Mouse (Mus musculus): ENCODE data around the gene Prima1.

Prima1 gene

DNA sequence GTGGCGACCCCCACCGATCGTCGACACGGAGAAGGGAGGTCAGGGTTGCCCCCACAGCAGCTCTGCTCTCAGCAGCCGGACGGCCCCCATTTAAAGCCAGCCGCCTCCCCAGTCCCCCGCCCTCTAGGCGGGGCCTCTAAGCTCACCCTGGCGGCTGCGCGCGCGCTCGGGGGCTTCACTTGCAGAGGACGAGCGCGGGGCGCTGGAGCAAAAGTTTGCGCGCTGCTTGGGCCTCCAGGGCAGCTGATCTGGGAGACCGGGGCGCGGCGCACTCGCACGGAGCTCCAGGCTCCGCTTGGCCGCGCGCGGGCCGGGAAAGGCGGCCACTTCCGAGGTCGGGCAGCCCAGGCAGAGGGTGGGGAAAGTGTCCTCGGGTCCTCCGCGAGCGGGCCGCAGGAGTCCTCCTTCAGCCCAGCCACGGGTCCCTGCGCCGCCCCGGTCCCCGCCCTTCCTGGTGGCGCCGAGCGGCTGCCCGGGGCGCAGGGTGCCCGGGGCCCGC is at the start of gene Prima1:
Gene Prima1 (minus strand): TSS at position 68 of the 499 bp plus-strand sequence.
- peak; percentile 74 for DNase-seq (ENCODE audit: low spot score)

DNA sequence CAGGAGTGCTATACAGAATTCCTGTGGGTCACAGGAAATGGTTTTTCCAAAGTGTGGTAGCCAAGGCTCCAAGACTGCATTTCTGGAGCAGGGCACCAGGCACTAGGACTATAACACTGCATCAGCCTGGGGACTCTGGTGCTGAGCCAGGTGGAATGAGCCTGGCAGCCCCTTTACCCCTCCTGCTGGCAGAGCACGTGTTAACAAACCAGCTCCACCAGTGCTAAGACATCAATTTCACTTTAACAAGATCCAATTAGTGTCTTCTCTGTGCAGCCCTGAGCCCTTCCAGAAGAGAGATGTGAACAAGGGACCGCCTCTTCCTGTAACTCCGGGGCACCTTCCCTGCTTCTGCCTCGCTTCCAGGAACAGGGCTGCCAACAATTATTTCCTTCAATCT is 45.3 kb upstream of the Prima1 start:
- peak; percentile 62 for DNase-seq (ENCODE audit: low spot score)

DNA sequence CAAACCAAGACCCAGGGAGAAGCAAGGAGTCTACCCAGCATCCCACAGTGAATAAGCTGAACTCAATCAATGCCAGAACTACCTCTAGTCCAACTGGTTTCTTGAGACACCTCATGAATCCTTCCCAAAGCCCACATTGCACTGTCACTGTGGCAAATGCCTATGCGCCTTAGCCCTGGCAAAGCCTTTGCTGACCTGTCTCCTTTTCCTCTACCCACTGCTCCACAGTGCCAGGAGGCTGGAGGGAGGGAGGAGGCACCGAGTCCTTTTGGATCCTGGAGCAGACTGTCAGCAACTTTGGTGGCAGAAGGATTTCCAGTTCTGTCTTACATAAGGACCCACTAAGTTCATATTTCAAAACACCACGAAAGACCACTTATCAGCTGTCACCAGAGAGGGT is 41.5 kb upstream of the Prima1 start:
- DNase-seq (ENCODE audit: low spot score), result no peak

DNA sequence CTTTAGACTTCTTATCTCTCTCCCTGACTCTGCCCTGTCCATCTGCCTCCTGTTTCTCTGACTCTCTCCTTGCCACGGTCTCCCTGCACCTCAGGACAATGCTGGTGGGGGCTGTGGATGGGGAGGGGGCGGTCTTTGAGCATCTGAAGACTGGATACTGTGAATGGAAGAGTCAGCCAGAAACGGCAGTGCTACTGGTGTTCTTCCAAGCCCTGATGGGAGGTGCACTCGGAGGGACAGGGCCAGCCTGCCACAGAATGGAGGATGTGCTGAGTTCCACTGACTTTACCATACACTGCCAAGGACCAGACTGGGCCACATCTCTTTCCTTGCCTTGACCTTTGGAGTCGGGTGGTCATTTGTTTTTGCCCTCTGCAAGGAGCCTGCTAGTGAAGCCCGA is 41.0 kb upstream of the Prima1 start:
- DNase-seq (ENCODE audit: low spot score), result no peak

DNA sequence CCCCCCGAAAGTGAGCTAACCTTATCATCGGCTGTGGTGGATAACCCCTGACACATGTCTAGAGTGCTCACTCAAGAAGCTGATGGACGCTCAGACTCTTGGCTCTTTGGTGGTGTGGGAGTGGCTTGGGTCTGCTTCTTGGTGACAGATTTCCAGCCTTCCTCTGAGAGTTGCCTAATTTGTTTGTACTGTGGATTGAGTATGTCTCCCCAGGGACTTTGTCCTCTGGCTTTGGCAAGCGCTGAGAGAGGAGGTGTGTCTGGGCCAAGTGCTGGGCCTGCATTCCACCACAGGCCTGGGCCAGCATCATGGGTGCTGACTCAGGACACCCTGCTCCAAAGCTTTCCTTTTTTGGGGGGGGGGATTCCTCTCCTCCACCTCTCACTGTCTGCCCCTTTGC is 40.0 kb upstream of the Prima1 start:
- peak; percentile 73 for DNase-seq (ENCODE audit: low spot score)

DNA sequence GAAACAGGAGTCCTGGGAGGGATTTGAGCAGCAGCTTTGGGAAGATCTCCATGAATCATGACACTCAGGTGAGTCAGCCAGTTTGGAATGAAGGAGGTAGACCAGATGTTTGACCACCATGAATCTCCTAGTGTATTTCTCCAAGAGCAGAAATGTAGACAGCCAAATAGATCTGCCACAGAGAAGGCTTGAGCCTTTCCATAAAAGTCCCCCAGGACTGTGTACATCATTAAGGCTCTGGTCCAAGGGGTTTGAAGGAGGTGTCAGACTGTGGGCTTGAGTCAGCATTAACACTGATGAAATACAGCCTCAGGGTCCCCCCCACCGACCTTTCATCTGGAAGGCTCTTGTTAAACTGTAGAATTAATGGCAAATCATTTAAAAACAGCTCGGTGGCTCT is 39.5 kb upstream of the Prima1 start:
- DNase-seq (ENCODE audit: low spot score), result peak; percentile 6

DNA sequence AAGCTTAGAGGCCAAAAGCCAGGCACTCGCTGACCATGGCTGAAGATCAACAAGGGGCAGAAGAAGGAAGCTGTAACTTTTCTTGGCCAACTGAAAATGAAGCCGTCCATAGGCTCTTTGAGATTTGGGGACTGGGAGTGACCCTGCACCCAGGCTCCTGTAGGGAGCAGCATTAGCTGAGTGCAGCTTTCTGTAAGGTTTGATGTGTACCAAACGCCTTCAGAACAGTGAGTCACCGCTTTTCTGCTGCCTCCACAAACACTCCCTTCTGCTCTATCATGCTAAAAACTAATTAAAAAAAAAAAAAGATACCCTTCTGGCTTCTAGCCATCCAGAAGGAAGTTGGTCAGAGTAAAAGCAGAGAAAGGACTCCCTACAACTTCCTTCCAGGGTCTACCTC is 34.5 kb upstream of the Prima1 start:
- DNase-seq (ENCODE audit: low spot score), result peak; percentile 69

DNA sequence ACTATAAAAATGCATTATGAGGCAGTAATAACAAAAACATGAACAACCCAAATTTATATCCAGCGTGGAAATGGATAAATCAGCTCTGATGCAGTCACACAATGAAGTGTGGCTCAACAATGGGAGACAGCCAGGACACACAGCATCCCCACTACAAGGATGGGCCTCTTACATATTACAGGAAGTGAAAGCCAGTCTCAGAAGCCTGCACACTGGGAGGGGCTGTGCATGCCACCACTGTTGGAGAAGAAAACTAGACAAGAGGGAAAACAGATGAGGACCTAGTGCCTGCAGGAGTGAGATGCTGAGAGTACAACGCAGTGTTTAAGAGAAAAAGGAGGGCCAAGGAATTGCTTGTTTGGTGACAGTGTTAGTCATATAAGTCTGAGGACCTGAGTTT is 31.8 kb upstream of the Prima1 start:
- DNase-seq (ENCODE audit: low spot score), result no peak

DNA sequence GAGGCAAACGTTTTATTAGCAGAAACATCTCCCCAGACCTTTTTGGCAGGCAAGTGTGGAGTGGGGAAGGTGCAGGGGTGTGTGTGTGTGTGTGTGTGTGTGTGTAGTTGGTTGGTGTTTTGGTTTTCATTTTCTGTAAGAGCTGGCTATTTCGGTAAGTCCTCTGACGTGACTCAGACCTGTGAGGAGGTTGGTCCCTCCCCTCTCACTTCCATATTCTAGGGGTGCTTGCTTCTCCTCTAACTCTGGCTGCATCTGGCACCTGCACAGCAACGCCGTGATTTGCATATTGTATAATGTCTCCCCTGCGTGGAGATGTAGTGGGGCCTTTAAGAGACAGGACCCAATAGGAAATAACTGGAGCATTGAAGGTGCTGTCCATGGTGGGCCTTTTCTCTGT is 31.1 kb upstream of the Prima1 start:
- no peak for DNase-seq (ENCODE audit: low spot score)

DNA sequence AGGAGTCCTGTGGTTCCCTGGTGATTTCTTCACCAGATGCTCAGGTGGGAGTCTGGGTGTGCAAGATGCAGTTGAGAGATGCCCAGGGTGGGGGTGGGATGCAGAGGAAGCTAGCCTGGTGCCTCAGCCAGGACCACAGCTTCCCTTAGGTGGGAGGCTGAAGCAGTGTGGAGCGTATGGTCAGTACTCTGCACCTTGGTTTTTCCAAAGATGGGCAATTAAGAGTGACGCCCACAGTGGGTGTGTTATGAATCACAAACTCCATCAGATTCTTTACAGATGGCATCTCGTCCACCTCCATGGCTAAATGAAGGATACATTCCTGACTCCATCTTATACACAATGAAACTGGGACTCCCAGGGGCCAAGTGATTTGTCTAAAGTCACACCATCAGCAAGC is 30.2 kb upstream of the Prima1 start:
- no peak for DNase-seq (ENCODE audit: low spot score)

DNA sequence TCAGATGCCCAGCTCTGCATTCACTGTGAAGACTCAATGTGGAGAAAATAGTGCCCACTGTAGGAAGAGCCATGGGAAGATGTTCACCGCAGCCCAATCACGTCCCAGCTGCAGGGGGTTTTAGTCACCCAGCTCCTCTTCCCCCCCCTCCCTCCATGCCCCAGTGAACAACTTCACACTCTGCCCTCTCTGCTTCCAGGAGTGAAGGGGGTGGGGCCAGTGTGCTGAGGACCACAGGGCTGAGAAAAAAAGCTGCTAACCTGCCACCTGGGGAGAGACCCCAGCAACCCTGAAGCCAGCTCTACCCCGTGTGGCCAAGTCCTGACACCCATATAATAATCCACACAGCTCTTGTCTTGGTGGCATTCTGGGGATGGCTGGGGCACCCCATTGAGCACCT is 24.7 kb upstream of the Prima1 start:
- no peak for DNase-seq (ENCODE audit: low spot score)

DNA sequence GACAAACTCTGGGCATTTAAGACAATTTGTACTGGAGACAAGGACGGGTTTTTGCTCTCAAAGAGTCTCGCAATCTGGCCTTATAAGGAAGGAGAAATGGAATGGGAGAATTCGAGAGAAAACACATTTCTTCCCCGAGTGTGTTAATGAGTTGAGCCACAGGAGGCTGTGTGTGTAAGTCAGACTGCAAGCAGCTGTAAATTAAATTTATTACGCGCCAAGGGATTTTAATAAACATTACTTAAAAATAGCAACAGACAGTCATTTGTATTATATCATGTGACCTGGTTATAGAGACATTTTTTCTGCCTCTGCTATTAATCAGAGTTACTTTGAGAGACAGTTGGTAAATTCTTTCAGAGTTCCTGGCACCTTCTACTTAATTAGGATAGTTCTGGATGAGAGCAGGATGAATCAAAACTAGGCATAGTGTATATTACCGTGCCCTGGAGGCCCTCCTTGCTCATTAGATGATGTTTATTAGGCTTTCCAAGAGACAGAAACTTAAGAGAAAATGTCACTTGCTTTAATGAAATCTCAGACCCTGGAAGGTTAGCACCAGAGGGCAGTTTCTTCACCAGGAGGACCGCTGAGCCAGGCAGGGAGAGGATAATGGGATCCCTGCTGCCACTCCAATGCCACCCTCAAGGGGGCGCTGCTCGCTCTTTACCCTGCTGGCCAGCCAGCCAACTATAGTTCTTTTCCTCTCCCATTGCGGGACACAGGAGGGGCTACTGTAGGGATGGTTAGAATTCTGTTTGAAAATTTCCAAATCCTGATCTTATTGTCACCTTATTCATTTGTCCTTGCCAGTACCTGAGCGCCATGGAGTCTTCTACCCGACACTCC is 20.3 kb upstream of the Prima1 start:
- peak; percentile 12 for DNase-seq (ENCODE audit: low spot score)

DNA sequence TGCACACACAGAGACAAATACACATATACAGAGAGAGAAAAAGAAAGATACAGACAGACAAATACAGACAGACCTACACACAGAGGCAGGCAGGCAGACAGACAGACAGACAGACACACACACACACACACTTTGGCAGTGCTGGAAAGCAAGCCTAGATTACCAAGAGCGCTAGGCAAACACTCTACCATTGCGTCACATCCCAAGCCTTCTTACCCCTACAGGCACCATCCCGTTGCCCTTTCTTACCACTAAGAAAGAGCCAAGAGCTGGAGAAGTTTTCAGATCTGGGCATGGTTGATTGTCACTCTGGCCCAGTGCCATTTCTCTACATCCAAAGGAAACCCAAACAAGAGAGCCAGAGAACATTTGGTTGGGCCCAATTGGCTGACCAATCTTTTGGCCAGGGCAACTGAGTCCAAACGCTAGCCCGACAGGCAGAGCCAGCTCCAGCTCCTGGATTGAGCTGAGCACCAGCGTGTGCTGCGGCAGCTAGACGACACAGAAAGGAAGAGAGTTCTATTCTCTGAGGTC is 11.0 kb upstream of the Prima1 start:
- DNase-seq (ENCODE audit: low spot score), result no peak

DNA sequence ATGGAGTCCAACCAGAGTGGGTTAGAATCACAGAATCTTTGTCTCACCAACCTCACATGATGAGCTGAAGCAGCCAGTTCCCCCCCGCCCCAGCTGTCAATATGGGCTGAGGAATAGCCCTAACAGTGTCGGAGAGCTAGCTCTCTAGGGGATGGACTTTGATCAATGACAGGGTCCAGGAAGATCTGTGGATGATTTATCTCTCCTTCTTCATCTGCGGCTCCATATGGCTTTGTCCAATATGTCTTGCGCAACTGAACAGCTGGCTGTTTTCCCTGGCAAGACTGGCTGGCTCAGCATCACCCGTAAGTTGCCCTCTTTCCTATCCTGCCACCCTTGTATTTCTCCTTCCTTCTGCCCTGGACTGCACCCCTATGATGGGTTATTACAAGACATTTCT is 9.2 kb upstream of the Prima1 start:
- no peak for DNase-seq (ENCODE audit: low spot score)

DNA sequence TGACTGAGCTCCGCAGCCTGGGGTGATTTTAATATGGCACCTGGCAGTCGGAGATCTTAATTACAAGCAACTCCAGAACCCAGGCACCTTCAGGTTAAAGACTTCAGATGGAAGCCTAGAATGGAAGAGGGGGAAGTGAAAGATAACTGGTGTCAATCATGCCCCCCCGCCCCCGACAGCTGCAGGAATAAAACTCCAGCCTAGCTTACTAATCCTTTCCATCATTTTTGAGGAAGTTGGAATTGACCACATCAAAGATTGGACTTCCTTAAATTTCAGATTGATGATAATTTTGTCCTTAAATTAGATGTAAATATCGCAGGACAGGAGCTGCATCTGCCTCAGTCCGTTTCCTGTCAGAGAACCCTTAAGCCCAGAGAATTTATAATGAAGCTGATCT is 8.4 kb upstream of the Prima1 start:
- no peak for DNase-seq (ENCODE audit: low spot score)

DNA sequence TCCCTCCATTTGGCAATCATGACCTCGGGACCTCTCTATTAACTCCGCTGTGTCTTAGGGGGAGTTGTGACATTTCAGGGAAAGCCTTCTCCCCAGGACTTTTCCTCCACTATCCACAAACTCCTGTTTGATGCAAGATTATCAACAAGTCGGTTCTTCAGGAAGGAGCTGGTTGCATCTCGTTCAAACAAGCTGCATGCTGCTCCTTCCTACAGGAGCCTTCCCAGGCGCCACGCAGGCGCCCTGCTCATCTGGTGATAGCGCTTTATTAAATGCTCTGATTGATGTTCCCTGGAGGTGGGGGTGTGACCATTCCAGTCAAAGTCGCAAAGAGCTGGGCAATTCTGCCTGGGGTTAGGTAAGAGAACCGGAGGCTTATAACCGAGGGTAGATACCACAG is 1.1 kb upstream of the Prima1 start:
- DNase-seq (ENCODE audit: low spot score), result peak; percentile 43

DNA sequence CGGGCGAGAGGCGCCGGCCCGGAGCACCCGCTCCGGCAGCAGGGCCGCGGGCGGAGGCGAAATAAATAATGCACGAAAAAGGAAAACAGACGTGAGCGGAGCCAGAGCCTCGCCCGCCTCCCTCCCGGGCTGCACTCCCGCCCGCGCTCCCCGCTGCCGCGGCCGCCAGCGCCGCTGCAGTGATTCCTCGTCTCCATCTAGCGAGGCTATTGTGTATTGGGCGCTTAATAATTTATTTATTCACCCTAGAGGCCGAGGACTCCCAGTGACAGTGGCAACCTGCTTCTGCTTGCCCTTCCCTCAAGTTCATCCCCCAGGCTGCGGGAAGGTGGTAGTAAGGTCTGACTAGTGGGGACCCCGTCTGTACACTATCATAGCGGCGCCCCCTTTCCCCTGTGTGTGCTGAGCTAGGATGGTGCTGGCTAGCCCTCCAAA is 658 bp upstream of the Prima1 start:
- peak; percentile 80 for DNase-seq (ENCODE audit: low spot score)

DNA sequence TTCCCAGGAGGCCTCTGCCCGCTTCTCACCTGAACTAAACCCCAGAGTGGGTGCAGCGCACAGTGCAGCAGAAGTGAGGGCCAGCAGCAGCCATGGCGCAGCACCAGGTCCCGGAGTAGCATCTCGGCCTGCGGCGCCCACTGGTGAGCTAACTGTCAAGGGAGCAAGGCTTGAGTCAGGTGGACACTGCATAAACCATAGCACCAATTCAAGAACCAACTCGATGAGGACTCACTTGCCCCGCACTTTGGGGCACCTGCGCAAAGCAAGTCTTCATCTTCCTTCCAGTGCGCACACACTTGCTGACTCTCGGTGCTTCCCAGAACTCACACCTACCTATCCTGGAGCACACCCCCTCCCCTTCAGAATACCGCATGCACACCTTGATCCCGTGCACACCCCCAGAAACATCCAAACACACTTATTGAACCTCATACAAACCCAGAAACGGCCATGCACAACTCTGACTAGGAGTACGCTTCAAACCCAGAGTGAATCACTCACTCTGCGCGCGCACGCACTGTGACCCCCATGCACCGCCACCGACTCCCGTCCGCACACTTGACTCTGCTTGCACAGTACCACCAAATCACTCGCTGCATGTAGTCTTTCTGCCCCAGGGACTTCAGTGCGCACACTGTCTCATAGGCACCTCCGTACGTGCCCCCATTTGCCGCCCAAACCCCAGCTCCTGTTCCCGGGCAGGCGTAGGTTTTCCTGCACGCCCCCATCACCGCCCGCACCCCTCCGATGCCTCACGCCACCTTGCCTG is 453 bp downstream of the Prima1 start:
- DNase-seq (ENCODE audit: low spot score), result no peak

DNA sequence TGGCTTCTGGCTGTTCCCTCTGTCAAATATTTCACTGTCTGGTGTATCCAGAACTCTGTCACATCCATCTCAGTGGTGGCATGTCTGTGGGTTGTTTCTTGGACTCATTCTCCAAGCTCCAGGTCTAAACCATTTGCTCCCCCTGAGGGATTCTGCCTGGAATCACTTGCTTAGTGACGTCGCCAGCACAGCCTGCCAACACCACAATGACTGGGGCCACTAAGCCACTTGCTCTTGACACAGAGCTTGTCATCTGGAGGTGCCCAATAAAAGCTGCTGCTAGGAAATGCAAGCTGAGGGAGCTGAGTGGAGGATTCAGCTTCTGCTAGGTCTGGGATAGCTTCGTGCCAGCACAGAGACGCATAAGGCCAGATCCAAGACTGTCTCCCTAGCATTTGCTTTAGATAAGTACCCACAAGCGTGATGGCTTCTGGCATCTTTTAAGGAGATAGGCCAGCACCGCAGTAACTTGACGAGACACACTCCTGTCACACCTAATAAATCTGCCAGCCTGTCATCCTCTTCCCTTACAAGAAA is 3.0 kb downstream of the Prima1 start:
- peak; percentile 32 for DNase-seq (ENCODE audit: low spot score)

DNA sequence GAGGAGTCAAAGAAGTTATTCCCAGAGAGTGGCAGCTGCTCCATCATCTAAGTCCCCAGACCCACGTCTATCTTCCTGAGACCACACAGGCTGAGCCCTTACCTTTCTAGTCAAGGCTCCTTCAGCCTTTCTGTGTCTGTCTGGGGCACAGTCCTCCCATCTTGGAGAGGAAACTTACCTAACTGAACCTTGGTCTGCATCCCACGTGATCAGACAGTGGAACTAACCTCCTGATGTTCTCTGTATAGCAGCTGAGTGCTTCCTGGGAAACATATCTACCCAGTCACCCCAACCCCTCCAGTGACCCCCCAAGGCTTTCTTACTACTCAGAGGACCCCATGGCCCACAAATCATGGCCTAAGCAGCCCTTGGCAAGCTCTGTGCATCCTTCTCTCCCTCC is 6.1 kb downstream of the Prima1 start:
- no peak for DNase-seq (ENCODE audit: low spot score)

DNA sequence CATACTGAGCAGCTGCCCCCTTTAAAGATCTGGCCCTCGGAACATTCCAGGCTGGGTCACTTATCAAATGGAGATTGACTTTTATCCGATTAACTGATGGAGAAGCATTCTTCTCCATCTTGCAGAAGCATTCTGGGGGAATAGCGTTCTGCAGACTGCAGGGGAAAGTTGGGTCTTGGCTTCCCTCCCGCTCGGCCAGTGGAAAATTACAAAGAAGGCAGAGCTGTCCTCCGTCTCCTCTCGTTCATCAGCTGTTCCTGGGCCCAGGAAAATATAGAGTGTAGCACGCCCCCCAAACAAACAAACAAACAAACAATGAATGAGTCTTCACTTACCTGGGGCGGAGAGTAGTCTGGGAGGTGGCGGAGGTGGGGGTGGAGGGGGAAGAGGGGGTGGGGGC is 6.7 kb downstream of the Prima1 start:
- no peak for DNase-seq (ENCODE audit: low spot score)

DNA sequence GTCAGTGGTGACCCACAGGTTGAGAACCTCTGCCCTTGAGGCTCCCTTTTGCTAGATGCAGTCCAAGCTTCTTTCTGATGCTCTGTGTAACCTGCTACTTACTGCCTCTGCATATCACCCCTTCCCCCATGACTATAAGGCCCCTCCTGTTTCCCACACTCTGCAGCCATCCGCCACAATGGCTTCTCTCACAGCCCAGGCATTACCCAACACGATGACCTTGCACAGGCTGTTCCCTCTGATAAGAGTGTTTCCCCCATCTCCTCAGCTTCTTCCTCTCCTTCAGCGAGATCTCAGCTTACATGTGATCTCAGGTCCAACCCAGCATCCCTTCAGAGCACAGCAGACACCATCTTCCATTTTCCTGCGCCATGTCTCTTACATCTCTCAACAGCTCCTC is 12.9 kb downstream of the Prima1 start:
- DNase-seq (ENCODE audit: low spot score), result no peak

DNA sequence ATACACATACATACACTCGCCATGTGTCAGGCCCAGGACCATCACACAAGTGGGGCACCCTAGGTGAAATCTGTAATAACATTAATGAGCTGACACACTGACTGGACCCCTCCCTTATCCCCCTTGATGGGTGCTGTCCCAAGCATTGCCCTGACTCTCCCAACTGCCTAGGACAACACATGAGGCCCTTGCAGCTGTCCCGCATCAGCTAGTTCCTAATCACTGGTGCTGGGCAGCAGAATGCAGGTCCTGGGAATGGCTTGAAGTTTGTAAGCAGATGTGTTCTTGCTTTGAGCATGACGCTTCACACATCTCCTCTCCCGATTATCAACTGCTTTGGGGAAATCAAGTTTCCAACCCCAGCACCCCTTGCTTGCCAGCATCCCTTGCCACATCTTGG is 15.8 kb downstream of the Prima1 start:
- no peak for DNase-seq (ENCODE audit: low spot score)

Data from MN1 (cell line).